Mouse (Mus musculus) heart, postnatal 0 days (tissue): ENCODE data around the gene Gfra1. TPM values are rescaled to one million over a fixed set of nuclear protein-coding genes. Genes with fewer than 3 reads are reported as not detected.

Experiments
- ATAC-seq: fragments of 200-750 bp; cut with Nextera tagmentation; 2 replicates; pipeline ENCODE4 v1.8.0; 2017; ENCODE audit warnings: low read depth, moderate number of reproducible peaks, moderate library complexity; ENCODE audit not compliant: insufficient read depth
- DNase-seq: peaks from one replicate; pipeline ENCODE4 v3.0.0-alpha.2; 2016; ENCODE audit warnings: low spot score
- H3K27ac ChIP-seq: fragments of 300-500 bp; sonication (generic); 2 replicates; pipeline ENCODE4 v1.5.1; 2014; ENCODE audit warnings: low read depth, mild to moderate bottlenecking
- H3K27me3 ChIP-seq: fragments of 300-500 bp; sonication (generic); 2 replicates; pipeline ENCODE4 v1.6.1; 2014; ENCODE audit warnings: low read length, mixed read lengths; ENCODE audit not compliant: control insufficient read depth, insufficient read depth
- H3K36me3 ChIP-seq: fragments of 300-500 bp; sonication (generic); replicated peaks from 2 replicates; pipeline ENCODE4 v1.6.1; 2014; ENCODE audit warnings: low read length, mixed read lengths; ENCODE audit not compliant: control insufficient read depth, insufficient read depth
- H3K4me1 ChIP-seq: fragments of 300-500 bp; sonication (generic); 2 replicates; pipeline ENCODE4 v1.6.1; 2014; ENCODE audit warnings: antibody characterized with exemption; ENCODE audit not compliant: control insufficient read depth, insufficient read depth
- H3K4me2 ChIP-seq: fragments of 300-500 bp; sonication (generic); 2 replicates; pipeline ENCODE4 v1.6.1; 2014; ENCODE audit warnings: low read depth, mild to moderate bottlenecking, low read length, moderate library complexity
- H3K4me3 ChIP-seq: fragments of 300-500 bp; sonication (generic); 2 replicates; pipeline ENCODE4 v1.5.1; 2014; ENCODE audit warnings: low read depth, low read length
- H3K9ac ChIP-seq: fragments of 300-500 bp; sonication (generic); replicated peaks from 2 replicates; pipeline ENCODE4 v1.6.1; 2014; ENCODE audit warnings: low read depth, low read length, mixed read lengths
- H3K9me3 ChIP-seq: fragments of 300-500 bp; sonication (generic); replicated peaks from 2 replicates; pipeline ENCODE4 v1.6.1; 2016; ENCODE audit warnings: low read length; ENCODE audit not compliant: control insufficient read depth
- CTCF ChIP-seq: IDR thresholded peaks from 2 replicates; pipeline ENCODE4 v1.5.1; 2016; ENCODE audit warnings: antibody characterized with exemption, control low read depth, low read depth
- EP300 ChIP-seq: IDR thresholded peaks from 2 replicates; pipeline ENCODE4 v1.6.1; 2016; ENCODE audit warnings: antibody characterized with exemption, low read depth
- WGBS: fragments of 180-500 bp; shearing (Covaris S2); extraction: QIAGEN DNeasy Blood & Tissue Kit; methylation state at CpG from one replicate; pipeline ENCODE4 v1.1.7; 2014; 5-methylcytosine and 5-hydroxymethylcytosine counted together
- polyA plus RNA-seq: library from polyadenylated mRNA; unstranded; fragments of >200 nt; fragmentation: Nextera tagmentation; extraction: Ambion mirVana; gene quantifications from 2 replicates; pipeline ENCODE4 v1.2.1, GENCODE M21; 2015
- total RNA-seq: library from RNA; depleted of rRNA; stranded (reverse); fragments of >200 nt; gene quantifications from 2 replicates; pipeline ENCODE4 v1.2.3, GENCODE M21; 2014; ENCODE audit warnings: low replicate concordance

Gene Gfra1
- total and polyA plus RNA-seq, 2 experiments from 2014 or later: 0.63 to 0.65 TPM

DNA sequence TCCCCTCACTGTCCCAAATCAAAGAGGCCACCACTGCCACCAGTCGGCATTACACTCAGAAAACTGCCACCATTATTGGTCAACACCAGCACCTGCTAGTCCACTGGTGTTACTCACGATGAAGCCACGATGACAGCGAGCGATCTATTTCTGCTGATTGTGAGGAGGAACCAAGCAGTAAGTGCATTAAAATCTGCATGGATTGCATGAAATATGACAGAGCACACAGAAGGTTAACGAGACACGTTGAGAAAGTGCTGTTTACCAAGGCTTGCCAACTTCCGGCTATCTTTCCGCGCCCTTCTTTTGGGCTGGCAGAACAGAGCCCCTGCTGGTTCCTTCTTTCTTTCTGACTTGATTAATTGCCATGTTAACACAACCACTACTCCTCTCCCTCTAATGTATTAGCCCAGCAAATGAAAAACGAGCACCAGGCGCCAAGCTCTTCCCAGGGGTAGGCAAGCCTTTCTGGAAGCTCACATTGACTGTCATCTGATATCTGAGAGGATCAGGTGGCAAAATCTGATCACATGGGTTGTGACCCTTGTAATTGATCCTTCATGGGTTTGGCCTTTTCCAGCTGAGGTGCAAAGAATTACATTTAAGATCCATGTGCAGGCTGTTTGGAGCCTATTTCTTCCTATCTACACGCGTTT lies 146.0 kb downstream of the Gfra1 start:
- 82% methylated on average over 14 of the region's 14 CpGs for WGBS
- no peak for ATAC-seq
- Histone ChIP-seq H3K27me3 (no peaks in the 10 kb centered on the region), H3K9ac (no peak overlapping the region), H3K9me3 (0 out of 2 replicates have a peak, but pooled peaks cover 9% of the 10 kb centered on the region), H3K4me3 (no peak overlapping the region), H3K4me1 (no peaks in the 10 kb centered on the region), H3K4me2 (no peak overlapping the region), H3K27ac (no peak overlapping the region), H3K36me3 (no peaks in the 10 kb centered on the region)
- DNase-seq: no peak
- TF ChIP-seq CTCF: no peak
- TF ChIP-seq EP300: no peak

DNA sequence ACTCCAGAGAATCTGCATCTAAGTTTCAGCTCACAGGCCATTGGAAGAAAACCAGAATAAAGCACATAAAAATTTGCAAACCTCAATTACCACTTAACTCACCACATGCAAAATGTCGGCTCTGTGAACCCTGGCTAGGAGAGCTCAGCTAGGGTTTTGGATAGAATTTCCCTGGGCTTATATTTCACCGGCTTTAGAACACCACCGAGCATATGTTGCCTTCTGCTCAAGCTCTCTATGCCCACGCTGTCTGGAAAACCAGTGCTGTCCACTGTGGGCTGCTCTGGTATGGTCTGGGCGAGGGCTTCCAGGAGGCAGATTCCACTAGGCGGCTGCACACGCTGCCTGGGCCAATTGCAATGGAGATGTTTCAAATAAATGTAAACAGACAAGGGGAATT lies 154.6 kb downstream of the Gfra1 start:
- Histone ChIP-seq H3K4me3 (no peak overlapping the region), H3K4me1 (no peaks in the 10 kb centered on the region), H3K9me3 (0 out of 2 replicates have a peak, but pooled peaks cover 3% of the 10 kb centered on the region), H3K9ac (no peak overlapping the region), H3K4me2 (no peak overlapping the region), H3K27ac (no peak overlapping the region), H3K27me3 (no peaks in the 10 kb centered on the region; the same call in 1 of the 2 replicates), H3K36me3 (no peaks in the 10 kb centered on the region)
- 86% methylated on average over 7 of the region's 7 CpGs for WGBS
- ATAC-seq (no peak), DNase-seq (no peak)
- no peak for TF ChIP-seq CTCF
- TF ChIP-seq EP300: no peak

DNA sequence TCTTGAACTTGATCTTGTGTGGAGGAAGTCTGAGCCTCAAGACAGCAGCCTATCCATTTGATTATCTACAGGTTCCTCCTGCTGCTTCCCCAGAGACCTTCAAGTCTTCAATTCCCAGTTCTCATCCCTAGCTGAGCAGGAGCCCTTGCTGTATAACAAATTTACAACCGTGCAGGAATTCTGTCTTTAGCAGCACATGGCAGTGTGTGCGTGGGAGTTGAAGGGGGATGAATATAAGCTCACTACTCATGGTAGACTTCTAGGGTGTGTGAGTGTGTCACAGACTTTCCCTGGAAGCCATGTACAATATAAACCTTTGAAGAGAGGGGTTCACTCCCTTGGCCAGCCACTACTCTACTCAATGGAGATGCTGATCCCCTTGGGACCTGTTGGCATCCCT lies 157.8 kb downstream of the Gfra1 start:
- H3K36me3 ChIP-seq: no peaks in the 10 kb centered on the region
- WGBS: 74% methylated on average over 2 of the region's 2 CpGs
- DNase-seq: no peak
- H3K27ac ChIP-seq: no peak overlapping the region
- H3K9me3 ChIP-seq: no peaks in the 10 kb centered on the region
- no peak overlapping the region for H3K4me2 ChIP-seq
- TF ChIP-seq EP300: no peak
- no peak for TF ChIP-seq CTCF
- H3K4me3 ChIP-seq: no peak overlapping the region
- no peaks in the 10 kb centered on the region; the same call in 1 of the 2 replicates for H3K27me3 ChIP-seq
- no peak overlapping the region for H3K9ac ChIP-seq
- no peak for ATAC-seq
- H3K4me1 ChIP-seq: no peaks in the 10 kb centered on the region

DNA sequence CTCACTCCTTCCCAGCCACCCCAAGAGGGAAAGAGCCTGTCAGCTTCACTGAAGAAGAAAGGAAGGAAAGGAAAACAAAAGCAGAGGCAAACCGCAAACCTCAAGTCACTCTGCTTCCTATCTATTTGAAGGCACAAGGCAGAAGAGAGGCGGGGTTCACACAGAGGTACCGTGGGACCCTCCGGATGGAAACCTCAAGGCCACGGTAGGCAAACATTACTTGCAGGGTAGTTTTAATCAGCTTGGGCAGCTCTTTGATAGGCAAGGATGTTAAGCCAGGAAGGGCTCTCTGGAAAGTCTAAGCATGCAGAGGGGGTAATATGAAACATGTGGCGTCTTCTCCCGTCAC lies 158.9 kb downstream of the Gfra1 start:
- DNase-seq (no peak), ATAC-seq (no peak)
- WGBS: 47% methylated on average over 7 of the region's 7 CpGs
- no peaks in the 10 kb centered on the region; the same call in 1 of the 2 replicates for H3K27me3 ChIP-seq
- no peak overlapping the region for H3K4me2 ChIP-seq
- H3K36me3 ChIP-seq: no peaks in the 10 kb centered on the region
- no peak overlapping the region for H3K4me3 ChIP-seq
- no peaks in the 10 kb centered on the region for H3K9me3 ChIP-seq
- TF ChIP-seq EP300: no peak
- no peak for TF ChIP-seq CTCF
- no peak overlapping the region for H3K27ac ChIP-seq
- no peak overlapping the region for H3K9ac ChIP-seq
- H3K4me1 ChIP-seq: no peaks in the 10 kb centered on the region

DNA sequence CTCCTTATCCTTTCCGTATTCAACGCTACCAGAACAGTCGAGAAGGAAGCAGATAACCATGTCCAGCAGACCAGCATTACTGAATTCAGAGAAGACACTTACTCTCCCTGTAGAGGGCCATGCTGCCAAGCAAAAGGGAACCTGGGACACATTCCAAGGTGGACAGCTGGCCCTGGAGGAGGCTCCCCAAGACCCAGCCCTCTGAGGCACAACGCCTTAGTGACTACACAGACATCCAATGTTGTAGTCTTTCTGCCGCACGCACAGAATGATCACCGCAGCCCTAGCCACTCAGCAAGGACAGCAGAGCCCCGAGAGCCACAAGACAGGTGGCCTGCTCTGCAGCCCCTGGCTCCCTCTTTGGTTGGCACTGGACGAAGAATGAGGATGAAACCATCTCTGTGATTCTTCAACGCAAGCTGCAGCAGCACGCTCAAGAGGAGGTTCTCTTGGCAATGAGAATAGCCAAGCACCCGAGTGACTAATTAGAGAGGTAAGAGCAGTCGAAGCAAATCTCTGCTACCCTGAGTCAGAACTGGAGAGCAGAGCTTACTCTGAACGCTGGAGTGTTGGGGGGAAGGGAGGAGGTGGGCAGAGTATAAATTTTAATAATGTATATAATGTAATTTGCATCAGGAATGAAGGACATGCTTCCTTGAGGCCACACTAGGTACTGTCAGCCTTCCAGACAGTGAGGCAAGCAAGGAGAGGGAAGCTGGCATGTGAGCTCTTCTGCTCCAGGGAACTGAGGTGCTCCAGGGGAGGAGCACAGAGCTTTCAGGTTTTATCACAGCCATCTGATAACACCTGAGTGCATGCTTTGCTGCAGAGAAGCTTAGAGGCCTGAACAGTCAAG lies 159.5 kb downstream of the Gfra1 start:
- WGBS: 68% methylated on average over 14 of the region's 14 CpGs
- H3K36me3 ChIP-seq: no peaks in the 10 kb centered on the region
- H3K4me1 ChIP-seq: no peaks in the 10 kb centered on the region
- H3K27me3 ChIP-seq: no peaks in the 10 kb centered on the region; the same call in 1 of the 2 replicates
- no peaks in the 10 kb centered on the region for H3K9me3 ChIP-seq
- DNase-seq (no peak), ATAC-seq (no peak)
- TF ChIP-seq EP300: no peak
- TF ChIP-seq CTCF: no peak
- H3K27ac ChIP-seq: no peak overlapping the region
- no peak overlapping the region for H3K4me3 ChIP-seq
- no peak overlapping the region for H3K4me2 ChIP-seq
- H3K9ac ChIP-seq: no peak overlapping the region
